Mouse (Mus musculus) gastrocnemius, adult 18-20 months (tissue): ENCODE measurements around the gene Sdhd. TPM values are rescaled to one million over a fixed set of nuclear protein-coding genes. Genes with fewer than 3 reads are reported as not detected.
A peak's percentile ranks its signal among the peaks of the same experiment; 100 is the strongest.

ENCODE experiments used
- DNase-seq: peaks from one replicate; pipeline ENCODE4 v3.0.0; 2021; ENCODE audit warnings: low spot score
- total RNA-seq, 2 experiments: library from RNA; stranded (reverse); gene quantifications; 2 replicates each; pipeline ENCODE4 v1.2.3; 2021

Gene Sdhd
- total RNA-seq, 2 experiments from 2014 or later, result 300 to 329 TPM

DNA sequence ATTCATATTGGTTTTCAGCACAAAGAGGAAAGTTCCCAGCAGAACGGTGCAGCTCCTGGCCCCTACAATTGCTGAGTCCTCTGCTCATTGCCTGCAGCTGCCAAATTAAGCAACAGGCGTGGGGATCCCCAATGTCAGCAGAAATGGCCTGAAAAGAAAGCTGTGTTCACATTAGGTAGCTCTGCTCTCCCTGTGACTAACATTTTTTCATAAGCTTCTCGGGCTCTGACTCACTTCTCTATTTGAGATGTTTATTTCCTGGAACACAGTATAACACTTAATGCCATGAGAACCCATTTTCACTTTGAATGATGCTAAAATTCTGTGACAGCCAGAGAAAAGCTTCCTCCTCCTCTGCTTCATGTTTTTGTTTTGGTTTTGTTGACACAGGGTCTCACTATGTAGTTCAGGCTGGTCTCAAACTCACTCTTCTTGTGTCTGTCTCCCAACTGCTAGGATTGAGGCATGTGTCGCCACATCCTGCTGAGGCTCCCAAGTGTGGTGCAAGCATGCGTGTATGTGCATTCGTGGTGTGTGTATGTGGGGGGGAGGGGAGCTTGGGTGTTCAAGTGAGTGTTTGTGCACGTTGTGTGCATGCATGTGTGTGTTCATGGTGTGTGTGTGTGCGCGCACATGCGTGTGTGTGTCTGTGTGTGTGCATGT is 12.6 kb downstream of the Sdhd start:
- no peak for DNase-seq

DNA sequence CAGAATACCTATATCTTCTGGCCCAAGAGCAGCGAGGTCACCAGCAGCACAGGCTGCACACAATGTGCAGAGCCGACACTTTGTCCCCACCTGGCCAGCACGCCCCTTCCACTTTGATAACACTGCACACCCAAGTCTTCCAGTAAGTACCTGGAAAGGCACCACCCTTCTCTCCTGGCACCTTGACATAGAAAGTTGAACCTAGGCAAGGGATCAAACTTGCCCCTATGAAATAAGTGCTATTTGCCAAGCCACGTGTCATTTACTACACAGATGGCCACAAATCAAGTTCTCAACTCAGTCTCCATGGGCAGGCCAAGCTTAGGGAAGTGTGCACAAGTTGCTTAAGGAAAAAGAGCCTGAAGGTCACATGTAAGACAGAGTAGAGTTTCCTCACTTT is 16.7 kb downstream of the Sdhd start:
- DNase-seq, result no peak

DNA sequence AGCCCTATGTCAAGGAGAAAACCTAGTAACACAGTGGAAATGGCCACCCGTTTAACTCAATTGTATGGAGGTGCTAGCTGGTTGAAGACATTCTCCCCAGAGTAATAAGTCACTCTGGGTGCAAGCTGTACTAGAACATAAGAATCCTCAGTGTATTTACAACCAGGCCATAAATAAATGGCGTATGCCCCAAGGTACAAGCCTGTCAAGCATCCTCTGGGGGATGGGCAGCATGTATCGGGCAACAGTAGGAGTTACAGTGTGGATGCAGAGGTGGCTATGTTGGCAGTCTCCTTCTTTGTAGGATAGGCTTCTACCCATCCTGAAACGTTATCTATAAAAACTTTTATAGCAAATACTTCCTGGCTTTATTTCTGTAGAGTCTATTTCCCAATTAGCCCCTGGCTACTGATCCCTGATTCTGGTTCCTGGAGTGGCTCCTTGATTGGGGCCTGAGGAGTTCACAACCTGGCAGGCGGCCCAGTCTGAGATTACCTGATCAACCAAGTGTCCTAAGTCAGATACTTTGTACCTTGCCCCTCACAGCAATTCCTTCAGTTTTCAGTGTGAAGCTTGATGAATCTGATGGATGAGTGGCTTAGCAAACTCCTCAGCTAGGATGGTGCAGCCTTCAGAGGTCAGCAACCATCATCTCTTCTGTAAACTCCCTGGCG is 18.3 kb downstream of the Sdhd start:
- no peak for DNase-seq

DNA sequence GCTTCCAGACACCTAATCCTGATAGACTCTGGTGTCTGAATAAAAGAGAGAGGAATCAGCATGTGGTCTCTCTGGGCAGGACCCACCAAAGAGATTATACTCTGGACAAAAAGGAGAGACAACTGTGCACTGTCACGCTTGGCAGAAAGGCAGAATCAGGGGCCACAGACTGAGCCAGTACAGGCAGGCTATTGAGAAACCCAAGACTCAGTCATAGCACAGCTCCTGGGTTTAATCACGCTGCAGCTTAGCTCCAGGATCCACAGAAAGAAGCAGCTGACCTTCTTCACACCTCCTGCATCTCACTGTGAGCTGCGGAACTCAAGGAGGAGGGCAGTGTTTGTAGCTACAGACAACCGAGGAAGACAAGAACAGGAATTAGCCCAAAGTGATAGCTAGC is 23.2 kb downstream of the Sdhd start:
- DNase-seq, result no peak

DNA sequence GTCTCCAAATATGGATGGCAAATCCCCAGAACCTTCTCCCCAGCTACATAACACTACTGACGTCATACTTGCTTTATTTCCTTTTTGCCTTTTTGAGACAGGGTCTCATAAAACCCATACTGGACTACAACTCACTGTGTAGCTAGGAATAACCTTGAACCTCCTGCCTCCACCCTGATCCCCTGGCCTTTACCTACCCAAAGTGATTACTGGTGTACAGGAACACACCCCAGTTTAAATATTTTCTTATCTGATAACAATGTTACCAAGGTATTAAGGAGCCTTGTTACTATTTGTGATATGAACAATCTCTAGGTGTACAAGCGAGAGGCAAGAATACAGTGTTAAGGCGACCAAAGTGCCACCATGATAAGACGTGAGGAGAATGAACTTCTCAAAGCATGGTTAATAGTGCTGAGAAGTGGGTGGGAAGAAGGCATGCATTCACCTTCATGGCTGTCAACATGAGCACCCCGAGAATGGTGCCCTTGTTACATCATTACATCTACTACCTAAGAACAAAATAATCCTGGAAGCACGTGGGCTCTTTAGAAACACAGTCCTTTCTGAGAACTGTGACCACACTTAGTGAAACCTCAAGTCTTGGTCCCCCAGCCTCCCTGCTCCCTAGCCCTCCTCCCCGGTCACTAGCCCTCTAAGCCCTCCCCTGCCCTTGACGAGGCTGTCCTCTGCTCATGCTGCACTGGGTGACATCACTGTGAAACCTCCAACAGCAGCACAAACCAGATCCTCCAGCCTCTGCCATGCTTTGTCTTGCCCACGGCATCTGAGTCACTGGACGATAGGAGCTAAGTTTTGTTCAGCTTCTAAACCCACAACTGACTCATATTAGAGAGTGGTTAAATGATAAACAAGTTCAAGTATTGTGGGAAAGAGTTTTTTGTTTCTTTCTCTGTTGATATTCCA is 33.8 kb downstream of the Sdhd start:
- no peak for DNase-seq

DNA sequence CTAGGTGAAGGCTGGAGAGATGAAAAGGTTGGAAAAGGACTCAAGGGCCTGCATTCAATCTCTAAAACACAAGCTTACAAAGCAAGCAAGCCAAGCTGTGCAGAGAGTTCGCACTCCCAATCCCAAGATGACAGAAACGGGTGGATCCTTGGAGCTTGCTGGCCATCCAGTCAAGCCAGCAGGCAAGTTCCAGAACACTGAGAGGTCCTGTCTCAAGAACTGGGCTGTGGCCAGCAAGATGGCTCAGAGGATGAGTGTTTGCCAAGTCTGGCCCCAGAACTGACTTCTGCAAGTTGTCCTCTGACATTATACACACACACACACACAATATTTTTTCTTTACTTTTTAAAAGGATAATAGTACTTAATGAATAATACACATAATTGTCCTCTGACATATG is 35.7 kb downstream of the Sdhd start:
- peak; percentile 22 for DNase-seq

DNA sequence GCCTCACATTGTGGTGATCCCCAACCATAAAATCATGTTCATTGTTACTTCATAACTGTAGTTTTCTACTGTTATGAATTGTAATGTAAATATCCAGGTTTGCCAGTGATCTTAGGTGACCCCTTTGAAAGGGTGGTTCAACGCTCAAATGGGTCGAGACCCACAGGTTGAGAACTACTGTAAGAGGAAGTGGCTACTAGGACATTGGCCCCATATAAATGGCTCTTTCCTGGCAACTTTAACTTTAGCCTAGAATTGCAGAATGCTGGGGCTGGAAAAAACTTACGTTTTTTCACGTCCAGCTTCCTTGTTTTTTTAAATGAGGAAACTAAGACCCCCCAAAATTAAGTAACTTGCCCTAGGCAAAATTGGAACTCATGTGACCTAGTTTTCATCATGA is 36.2 kb downstream of the Sdhd start:
- DNase-seq, result no peak

DNA sequence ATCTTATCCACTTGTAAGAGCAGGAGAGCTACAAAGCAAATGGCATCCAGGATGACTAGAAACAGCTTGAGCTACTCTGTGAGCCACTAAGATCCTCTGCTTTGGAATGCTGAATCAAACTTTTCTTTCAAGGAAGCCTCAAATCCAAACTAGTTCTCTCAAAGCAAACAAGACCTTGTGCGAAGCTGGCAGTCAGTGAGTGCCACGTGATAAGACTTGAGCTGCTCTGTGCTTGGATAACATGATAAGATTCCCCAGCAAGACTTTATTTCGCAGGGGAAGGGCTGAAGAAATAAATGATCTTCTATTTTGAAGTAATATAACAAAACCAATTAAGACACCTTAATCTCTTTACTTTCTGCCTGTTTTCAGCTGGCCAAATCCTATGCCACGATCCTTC is 37.7 kb downstream of the Sdhd start:
- no peak for DNase-seq

DNA sequence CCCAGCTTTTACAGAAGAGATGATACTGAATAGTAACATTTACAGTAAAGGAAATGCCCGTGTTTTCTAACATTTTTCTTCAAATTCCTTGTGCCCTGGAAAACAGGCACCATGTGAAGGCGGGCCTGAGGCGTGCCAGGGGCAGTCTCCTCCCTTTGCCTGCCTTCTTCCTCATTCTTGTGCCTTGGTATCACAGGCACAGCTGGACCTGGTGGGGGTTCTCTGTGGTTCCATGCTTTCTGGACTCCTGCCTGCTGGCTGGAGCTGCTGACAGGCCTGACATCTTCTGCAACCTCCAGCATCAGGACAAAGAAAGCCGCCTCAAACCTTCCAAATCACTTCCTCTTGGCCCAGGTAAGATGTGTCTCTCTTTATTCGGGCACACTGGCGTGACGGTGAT is 38.4 kb downstream of the Sdhd start:
- no peak for DNase-seq

DNA sequence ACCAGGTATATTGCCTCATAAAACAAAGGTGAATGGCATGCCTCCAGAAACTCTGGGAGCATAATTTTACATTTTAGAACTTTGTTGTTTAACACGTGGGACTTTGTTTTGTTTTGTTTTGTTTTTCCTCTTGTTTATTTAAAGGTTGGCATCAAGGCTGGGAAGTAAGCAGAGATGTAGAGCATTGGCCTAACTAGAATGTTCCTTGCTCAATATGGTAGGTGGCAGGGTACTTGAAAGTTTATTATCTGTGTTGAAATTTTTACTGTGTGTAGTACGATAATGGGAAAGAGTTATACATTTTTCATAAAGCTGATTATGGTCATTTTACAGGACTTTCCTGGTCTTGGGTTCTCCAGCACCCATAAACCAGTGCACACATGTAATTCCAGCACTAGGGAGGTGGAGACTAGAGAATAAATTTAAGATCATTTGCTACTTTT is 41.7 kb downstream of the Sdhd start:
- no peak for DNase-seq

DNA sequence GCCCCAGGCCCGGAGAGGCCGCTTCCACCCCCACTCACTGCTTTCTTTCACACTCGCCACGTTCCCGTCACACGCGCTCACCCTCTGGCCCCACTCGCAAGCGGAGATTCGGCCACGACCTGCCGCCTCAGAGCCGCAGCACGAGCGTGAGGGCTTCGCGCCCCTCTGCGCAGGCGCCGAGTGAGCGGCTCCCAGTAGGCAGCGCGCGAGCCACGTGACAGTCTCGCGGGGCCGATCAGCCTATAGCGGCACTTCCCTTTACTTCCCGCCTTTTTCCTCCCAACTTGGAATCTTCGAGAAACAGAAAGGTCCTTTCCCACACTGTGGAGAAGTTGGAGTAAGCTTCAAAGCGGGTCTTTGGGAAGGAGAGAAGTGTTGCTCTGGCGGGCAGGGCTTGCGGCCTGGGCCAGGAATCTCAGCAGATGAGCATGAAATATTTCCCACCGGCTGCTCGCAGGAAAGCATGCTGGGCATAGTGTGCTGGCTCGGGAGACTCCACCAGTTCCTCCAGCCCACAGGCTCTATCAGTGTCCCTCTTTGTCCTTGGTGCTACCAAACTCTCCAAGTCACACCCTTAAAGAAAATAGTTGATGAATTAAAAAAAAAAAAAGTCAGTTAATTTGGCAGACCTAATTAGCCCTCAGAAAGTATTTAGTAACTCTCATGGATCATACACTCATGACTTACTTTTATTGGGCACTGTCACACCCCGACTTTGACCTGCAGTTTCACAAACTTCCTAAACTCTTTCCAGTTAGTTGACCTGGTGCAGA is 42.3 kb downstream of the Sdhd start, which contains the start of gene Tex12:
Gene Tex12 (minus strand): TSS at position 181 of the 773 bp plus-strand sequence.
- no peak for DNase-seq

DNA sequence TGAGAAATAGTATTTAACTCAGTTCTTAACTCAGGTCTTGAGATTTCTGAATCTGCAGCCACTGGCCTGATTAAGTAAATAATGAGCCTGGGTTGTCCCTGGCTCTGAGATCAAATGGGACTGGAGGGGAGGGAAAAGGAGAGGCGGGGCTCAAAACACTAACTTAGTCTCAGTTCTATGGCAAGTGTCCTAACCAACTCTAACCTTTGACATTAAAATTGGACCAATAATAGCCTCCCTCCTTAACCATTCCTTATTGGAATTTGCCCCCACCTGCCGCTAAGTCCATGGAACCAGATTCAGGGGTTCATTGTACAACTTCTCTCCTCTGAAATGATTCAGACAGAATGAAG is 48.5 kb downstream of the Sdhd start, which contains the start of gene Bco2:
Gene Bco2 (minus strand): TSS at position 88 of the 353 bp plus-strand sequence.
- DNase-seq, result no peak

DNA sequence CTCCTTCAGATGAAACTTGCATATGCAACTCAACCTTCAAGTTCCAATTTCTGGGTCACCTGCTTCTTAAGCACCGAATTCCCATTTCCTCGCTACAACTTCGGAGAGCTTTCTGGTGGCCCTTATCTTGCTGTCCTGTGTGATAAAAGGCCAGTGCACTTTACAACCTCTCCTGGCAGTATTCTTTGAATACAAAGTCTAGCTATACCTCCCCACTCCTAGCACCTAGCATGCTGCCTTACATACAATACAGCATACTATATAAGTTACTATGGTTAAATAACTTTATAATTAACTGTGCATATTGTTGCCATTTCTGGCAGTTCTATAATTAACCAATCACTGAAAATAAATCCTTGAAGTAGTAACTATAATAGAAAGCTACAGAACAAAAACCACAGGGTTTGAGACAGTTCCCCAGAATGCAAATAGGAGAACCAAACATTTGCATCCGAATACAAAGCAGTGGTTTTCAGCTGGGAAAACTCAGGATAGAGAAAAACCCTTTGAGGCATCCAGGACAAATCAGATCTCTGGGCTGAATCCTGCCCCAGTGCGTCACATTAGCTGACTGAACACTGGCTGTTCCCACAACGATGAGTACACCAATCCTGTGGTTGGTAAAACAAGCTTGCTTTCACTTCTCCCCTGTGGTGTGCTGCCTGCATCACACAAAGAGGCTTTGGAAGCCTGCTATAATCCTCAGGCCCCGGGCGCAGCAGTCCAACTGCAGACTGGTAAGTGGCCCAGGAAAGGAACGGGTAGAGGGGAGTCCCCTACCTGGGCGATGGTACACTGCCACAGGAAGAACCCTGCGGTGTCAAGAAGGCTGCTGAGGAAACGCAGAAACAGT is 49.1 kb downstream of the Sdhd start, which contains the start of gene Il18:
Gene Il18 (plus strand): TSS at position 587 of the 853 bp plus-strand sequence.
- peak; percentile 33 for DNase-seq

DNA sequence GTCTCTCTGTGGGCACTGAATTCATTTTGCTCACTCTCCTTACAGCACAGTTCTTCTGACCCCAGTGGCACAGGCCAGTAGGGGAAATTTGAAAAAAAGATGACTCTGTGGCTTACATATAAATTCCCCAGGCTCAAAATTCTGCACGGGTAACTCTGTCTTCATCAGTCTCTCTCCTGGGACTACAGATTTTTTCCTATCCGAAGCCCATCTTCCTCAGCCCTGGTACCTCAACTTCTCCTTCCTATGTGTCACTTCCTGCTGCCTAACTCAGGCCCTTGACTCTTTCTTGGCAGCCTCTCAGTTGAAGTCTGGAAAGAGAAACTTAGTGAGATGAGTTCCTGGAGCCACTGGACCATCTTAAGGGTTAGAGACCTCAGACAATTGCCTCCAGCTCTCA is 50.1 kb downstream of the Sdhd start:
- DNase-seq, result no peak

DNA sequence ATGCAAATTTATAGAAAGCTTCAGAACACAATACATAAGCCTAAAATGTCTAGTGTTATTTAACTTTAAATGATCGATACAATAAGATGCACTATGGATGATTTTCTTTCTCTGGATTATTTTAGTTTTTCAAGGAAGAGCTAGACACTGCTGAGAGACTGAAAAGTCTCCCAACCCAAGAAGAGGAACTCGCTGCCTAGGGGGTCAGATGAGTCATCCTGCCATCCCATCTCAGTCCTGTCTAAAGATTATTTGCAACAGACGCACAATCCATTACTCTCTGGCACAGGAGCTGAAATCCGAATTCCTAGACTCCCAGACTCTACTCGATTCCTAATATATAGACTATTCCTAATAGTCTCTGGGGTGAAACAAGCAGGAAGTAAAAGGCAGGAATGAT is 51.4 kb downstream of the Sdhd start:
- no peak for DNase-seq

DNA sequence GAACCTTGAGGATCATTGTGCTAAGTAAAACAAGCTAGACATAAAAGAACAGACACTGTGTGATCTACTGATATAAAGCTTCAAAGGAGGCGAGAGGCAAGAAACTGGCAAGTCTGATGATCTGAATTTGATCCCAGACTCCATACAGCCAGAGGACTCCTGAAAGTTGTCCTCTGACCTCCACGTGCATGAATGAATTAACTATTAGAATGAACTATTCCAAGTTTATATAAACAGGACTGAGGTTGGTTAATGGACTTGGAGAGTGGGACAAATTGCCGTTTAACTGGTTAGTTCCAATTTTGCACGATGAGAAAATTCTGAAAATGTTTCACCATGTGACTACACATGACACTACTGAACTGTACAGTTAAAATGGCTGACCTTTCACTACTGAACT is 54.7 kb downstream of the Sdhd start:
- DNase-seq, result no peak

DNA sequence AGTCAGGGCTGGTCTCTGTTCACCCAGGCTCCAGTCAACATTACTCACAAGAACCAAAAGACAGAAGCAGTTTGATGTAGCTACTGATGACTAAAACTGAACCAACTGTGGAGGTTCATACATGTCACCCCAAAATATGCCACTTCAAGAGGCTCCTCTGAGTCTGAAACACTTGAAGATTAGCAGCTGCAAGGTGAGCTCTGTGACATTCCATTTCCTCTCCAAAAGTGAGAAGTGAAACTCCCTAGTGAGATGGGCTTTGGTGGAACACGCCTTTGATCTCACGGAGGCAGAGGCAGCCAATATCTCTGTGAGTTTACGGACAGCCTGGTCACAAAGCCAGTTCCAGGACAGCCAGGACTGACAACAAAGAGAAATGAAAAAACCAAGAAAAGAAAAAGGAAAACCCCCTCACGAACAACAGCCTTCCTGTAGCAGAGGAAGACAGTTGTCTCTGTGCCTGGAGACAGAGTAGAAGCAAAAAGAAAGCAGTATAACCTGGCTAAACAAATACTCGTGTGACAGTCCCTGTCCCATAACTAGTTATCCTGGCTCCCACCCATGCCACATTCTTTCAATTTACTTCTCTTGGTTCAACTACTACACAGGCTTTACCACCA is 55.6 kb downstream of the Sdhd start:
- DNase-seq, result no peak
